Mouse (Mus musculus) hindbrain, embryonic 13.5 days (tissue): Measurements from ENCODE around the gene 6430628N08Rik. TPM values are rescaled to one million over a fixed set of nuclear protein-coding genes. Genes with fewer than 3 reads are reported as not detected.

Experiments used
- ATAC-seq: fragments of 200-750 bp; cut with Nextera tagmentation; 2 replicates; pipeline ENCODE4 v1.8.0; 2017; ENCODE audit warnings: moderate TSS enrichment; ENCODE audit not compliant: low FRiP score
- H3K27ac ChIP-seq: fragments of 300-500 bp; sonication (generic); 2 replicates; pipeline ENCODE4 v1.5.1; 2015; ENCODE audit warnings: inconsistent platforms, mild to moderate bottlenecking, moderate library complexity
- H3K27me3 ChIP-seq: fragments of 300-500 bp; sonication (generic); 2 replicates; pipeline ENCODE4 v1.6.1; 2015; ENCODE audit warnings: mild to moderate bottlenecking, inconsistent platforms
- H3K36me3 ChIP-seq: fragments of 300-500 bp; sonication (generic); 2 replicates; pipeline ENCODE4 v1.6.1; 2015; ENCODE audit warnings: mild to moderate bottlenecking, inconsistent platforms
- H3K4me1 ChIP-seq: fragments of 300-500 bp; sonication (generic); replicated peaks from 2 replicates; pipeline ENCODE4 v1.6.1; 2015; ENCODE audit warnings: inconsistent platforms
- H3K4me2 ChIP-seq: fragments of 300-500 bp; sonication (generic); 2 replicates; pipeline ENCODE4 v1.6.1; 2015; ENCODE audit warnings: inconsistent platforms, mild to moderate bottlenecking, moderate library complexity
- H3K4me3 ChIP-seq: fragments of 300-500 bp; sonication (generic); 2 replicates; pipeline ENCODE4 v1.5.1; 2015; ENCODE audit warnings: mild to moderate bottlenecking, inconsistent platforms
- H3K9ac ChIP-seq: fragments of 300-500 bp; sonication (generic); 2 replicates; pipeline ENCODE4 v1.6.1; 2015; ENCODE audit warnings: mild to moderate bottlenecking, inconsistent platforms
- H3K9me3 ChIP-seq: fragments of 300-500 bp; sonication (generic); 2 replicates; pipeline ENCODE4 v1.6.1; 2016; ENCODE audit warnings: inconsistent platforms
- WGBS: fragments of 180-500 bp; shearing (Covaris S2); methylation state at CpG from one replicate; pipeline ENCODE4 v1.1.7; 2015; 5-methylcytosine and 5-hydroxymethylcytosine counted together
- polyA plus RNA-seq: library from polyadenylated mRNA; unstranded; fragments of >200 nt; fragmentation: Nextera tagmentation; extraction: Ambion mirVana; gene quantifications from 2 replicates; pipeline ENCODE4 v1.2.1, GENCODE M21; 2015

The 6430628N08Rik gene
- polyA plus RNA-seq, 1 experiment from 2014 or later, result 0.30 TPM

DNA sequence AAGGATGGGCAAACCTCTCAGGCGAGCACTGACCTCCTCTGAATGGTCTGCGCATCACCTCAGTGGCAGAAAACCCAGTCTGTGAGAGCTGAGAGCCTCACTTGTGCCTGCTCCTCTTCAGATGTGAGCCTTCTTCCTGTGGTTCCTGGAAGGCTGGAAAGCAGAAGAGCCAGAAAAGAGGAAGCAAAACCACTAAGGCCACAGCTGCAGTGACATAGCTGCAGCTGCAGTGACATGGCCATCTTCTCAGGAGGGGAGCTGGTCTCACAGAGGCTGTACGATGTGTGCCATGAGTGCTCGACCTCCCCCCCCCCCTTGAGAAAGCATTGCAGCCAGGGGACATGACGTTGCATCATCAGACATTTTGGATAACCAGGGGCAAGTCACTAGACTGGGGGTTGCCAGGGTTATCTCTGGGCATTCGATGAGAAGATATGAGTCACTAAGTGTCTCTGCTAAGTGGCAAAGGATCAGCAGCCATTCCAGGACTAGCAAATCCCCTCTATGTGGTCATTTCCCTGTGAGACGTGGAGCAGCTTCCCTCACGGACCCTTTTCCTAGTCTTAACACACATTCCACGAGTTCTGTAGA lies 33.1 kb upstream of the 6430628N08Rik start:
- Histone ChIP-seq H3K27ac (peak overlapping the region; percentile 44; the same call in 1 of the 2 replicates), H3K4me1 (peaks cover 27% of the 10 kb centered on the region), H3K36me3 (peaks cover 36% of the 10 kb centered on the region), H3K4me2 (no peak overlapping the region), H3K27me3 (no peaks in the 10 kb centered on the region; the same call in 1 of the 2 replicates), H3K9me3 (no peaks in the 10 kb centered on the region), H3K9ac (no peak overlapping the region), H3K4me3 (no peak overlapping the region)
- no peak for ATAC-seq
- 86% methylated on average over 9 of the region's 9 CpGs for WGBS

DNA sequence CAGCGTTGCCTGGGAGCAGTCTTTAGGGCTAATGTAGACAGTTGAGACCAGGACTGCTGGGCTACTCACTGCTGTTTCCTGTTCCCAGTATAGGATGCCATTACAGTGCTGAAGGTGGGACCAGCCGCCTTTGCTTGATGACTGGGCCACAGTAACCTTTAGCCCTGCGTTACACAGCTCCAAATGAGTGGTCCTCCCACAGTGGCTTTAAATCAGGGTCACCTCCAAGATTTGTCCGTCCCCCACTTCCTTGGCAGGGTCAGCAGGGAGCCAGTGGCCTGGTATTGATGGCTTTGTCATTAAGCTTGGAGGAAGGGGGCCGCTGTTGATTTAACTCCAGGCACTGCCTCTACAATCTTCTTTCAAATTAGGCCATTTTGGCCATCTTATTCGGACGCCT lies 27.1 kb upstream of the 6430628N08Rik start:
- no peak for ATAC-seq
- Histone ChIP-seq H3K27ac (no peak overlapping the region), H3K4me3 (no peak overlapping the region), H3K27me3 (no peaks in the 10 kb centered on the region), H3K4me1 (peaks cover 17% of the 10 kb centered on the region), H3K9ac (no peak overlapping the region), H3K4me2 (no peak overlapping the region), H3K9me3 (no peaks in the 10 kb centered on the region), H3K36me3 (peaks cover 37% of the 10 kb centered on the region)
- 64% methylated on average over 7 of the region's 7 CpGs for WGBS

DNA sequence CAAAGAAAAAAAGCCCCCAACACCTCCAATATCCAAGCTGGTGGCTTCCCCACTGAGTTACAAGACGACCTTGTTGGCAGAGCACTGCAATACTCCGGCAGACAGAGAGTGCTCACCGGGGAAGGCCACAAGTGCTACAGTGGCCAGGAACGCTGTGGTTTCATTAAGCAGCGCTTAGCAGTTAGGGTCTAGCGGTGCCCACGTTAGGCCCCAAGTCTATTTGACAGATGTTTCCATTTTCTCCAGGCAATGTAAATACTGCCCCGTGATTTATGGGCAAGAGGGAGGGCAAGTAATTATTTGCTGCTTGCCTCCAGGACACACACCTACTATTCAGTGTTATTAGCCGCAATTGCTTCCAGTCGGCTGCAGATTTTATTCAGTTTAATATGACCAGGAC lies 26.6 kb upstream of the 6430628N08Rik start:
- no peak overlapping the region for H3K27ac ChIP-seq
- no peak overlapping the region for H3K4me3 ChIP-seq
- H3K9ac ChIP-seq, result no peak overlapping the region
- ATAC-seq, result no peak
- H3K27me3 ChIP-seq, result no peaks in the 10 kb centered on the region
- H3K36me3 ChIP-seq, result peaks cover 37% of the 10 kb centered on the region
- WGBS, result 36% methylated on average over 10 of the region's 10 CpGs
- H3K9me3 ChIP-seq, result no peaks in the 10 kb centered on the region
- no peak overlapping the region for H3K4me2 ChIP-seq
- H3K4me1 ChIP-seq, result peaks cover 21% of the 10 kb centered on the region

DNA sequence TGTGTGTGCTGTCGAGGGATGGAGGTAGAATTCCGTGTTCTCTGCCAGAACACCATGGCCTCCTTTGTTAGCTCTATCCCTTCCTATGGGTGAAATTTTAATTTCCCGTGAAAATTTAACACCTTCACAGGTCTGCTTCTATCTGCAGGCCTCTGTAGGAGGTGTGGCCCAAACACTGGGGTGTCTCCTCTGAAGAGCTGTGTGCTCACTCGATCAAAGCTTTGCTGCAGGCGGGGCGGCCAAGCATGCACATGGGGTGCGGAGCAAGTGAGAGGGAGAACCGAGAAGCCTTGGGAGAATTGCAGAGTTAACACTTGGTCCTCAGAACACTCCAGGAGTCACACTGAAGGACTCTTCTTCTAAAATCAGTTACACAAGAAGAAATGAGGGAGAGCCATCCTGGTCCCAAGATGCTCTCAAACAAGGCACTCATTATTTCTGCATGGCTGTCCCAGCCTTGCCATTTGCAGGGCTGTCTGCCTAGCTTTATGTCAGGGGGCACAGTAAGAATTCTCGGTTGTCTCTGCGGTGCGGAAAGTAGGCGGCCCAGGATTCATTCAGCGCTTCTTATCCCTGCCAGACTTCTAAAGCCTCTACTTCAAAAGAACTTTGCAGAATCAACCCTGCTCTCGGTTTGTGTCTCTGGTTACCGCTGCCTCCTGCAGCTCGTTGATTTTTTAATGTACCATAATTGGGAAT lies 20.8 kb upstream of the 6430628N08Rik start:
- Histone ChIP-seq H3K9ac (no peak overlapping the region), H3K4me2 (no peak overlapping the region), H3K4me3 (no peak overlapping the region), H3K4me1 (peaks cover 27% of the 10 kb centered on the region), H3K27me3 (no peaks in the 10 kb centered on the region), H3K9me3 (no peaks in the 10 kb centered on the region), H3K27ac (peak overlapping the region; percentile 40; the same call in 1 of the 2 replicates), H3K36me3 (peaks cover 30% of the 10 kb centered on the region)
- 0 out of 2 replicates have a peak, but pooled peaks have one; percentile 7 for ATAC-seq
- WGBS, result 20% methylated on average over 16 of the region's 16 CpGs

DNA sequence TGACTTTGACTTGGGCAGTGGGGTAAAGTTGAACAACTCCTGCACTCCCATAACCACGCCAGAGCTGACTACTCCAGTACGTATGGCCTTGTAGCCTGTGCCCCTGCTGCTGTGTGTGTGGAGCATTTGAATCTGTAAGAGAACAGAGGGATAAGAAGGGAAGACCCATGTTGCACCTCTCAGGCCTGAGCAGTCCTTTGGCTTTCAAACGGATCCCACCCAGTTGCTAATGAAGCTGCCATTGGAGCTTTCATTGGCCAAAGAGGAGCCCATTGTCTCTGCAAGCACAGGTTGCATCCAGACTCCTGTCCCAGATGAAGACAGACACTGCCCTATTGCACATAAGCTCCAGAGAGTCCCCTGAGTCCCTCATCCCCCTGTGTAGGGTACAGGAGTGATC lies 17.2 kb upstream of the 6430628N08Rik start:
- ATAC-seq, result no peak
- 74% methylated on average over 3 of the region's 3 CpGs for WGBS
- H3K4me3 ChIP-seq, result no peak overlapping the region
- H3K4me2 ChIP-seq, result no peak overlapping the region
- H3K27me3 ChIP-seq, result no peaks in the 10 kb centered on the region
- H3K36me3 ChIP-seq, result peaks cover 37% of the 10 kb centered on the region
- H3K4me1 ChIP-seq, result peaks cover 34% of the 10 kb centered on the region
- H3K9ac ChIP-seq, result no peak overlapping the region
- H3K27ac ChIP-seq, result no peak overlapping the region
- H3K9me3 ChIP-seq, result no peaks in the 10 kb centered on the region

DNA sequence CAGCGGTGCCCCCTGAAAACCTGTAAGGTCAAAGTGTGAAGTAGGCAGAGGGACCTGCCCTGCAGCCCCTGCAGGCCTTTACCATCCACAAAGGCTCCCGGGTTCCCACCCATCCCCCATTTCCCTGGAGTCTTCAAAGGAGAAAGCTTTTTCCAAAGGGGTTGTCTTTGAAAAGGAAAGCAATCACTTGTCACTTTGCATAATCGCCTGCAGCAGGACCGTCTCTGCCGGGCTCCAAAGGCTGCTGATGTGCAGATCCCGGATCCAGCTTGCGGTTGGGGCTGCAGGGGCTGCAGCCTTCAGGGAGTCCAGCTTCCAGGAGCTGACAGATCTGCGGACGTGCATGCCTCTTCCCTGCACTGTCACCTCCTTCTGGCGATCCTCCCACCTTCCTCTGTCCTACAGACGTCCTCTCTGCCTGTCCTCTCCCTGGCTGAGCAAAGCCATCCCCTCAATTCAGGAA lies 12.2 kb upstream of the 6430628N08Rik start:
- peaks cover 50% of the 10 kb centered on the region for H3K4me1 ChIP-seq
- peak overlapping the region; percentile 21 for H3K9ac ChIP-seq
- ATAC-seq, result peak; percentile 54
- peak overlapping the region; percentile 34 for H3K4me2 ChIP-seq
- H3K27ac ChIP-seq, result peak overlapping the region; percentile 71
- no peaks in the 10 kb centered on the region for H3K9me3 ChIP-seq
- H3K4me3 ChIP-seq, result no peak overlapping the region
- H3K36me3 ChIP-seq, result peaks cover 25% of the 10 kb centered on the region
- WGBS, result 3% methylated on average over 11 of the region's 11 CpGs
- no peaks in the 10 kb centered on the region for H3K27me3 ChIP-seq

DNA sequence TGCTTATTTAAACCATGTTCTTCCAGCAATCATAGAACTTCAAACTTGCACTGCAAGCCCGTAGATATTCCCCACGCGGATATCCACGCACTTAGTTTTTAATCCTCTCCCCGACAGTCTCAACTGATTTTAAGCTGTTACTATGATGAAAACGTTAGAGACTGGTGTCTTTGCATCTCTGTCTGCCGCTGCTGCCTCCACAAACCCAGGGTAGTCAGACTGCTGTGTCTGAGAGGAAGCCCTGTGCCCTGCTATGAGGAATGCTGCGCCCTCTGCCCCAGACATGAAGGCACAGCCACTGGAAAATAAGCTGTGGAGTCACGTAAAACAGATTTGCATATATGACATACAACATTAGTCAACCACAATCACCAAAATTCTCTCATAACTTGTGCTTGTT lies 11.6 kb upstream of the 6430628N08Rik start:
- Histone ChIP-seq H3K4me1 (peaks cover 50% of the 10 kb centered on the region), H3K27ac (peak overlapping the region; percentile 71; the same call in 1 of the 2 replicates), H3K4me3 (no peak overlapping the region), H3K27me3 (no peaks in the 10 kb centered on the region), H3K36me3 (peaks cover 21% of the 10 kb centered on the region), H3K9ac (no peak overlapping the region; the same call in 1 of the 2 replicates), H3K9me3 (no peaks in the 10 kb centered on the region), H3K4me2 (no peak overlapping the region)
- 37% methylated on average over 9 of the region's 9 CpGs for WGBS
- ATAC-seq, result no peak

DNA sequence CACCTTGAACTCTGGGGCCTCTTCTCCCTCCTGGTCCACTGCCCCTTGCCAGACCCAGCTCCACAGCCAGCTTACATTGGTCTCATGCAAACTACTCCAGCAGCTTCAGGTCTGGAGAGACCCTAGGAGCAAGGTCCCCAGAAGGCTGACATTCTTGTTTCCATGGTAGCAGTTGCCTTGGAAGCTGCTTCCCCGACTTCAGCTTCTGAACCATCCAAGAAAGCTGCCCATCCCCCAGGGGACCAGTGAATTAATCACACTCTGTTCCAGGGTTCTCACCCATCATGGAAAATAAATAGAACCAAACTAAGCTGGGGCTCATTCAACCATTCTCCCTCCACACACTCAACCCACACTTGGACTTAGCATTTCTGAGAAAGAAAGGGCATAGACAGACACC lies 9.3 kb upstream of the 6430628N08Rik start:
- no peak overlapping the region for H3K4me2 ChIP-seq
- peaks cover 59% of the 10 kb centered on the region for H3K4me1 ChIP-seq
- H3K27me3 ChIP-seq, result no peaks in the 10 kb centered on the region

DNA sequence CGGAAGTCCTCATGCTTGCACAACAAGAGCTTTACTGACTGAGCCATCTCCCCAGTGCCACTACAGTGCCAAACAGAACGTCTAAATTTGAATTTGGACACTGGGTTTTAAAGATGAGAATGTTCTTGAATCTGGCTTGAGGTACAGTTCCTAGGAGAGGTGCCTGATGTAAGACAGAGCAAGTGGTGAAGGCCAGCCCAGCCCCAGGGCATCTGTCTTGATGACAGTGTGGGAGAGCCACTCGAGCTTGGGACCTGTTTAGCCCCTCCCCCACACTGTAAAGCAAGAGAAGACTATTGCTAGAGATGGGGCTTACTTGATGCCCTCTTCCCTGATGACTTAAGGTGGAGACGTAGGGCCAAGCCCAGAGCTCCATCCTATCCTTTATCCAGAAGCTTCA lies 8.3 kb upstream of the 6430628N08Rik start:
- no peak for ATAC-seq
- H3K36me3 ChIP-seq, result no peaks in the 10 kb centered on the region
- peaks cover 59% of the 10 kb centered on the region for H3K4me1 ChIP-seq
- no peak overlapping the region for H3K27ac ChIP-seq
- peaks cover 3% of the 10 kb centered on the region; the same call in 1 of the 2 replicates for H3K27me3 ChIP-seq
- no peak overlapping the region for H3K4me3 ChIP-seq
- 58% methylated on average over 4 of the region's 4 CpGs for WGBS
- H3K4me2 ChIP-seq, result no peak overlapping the region
- no peak overlapping the region for H3K9ac ChIP-seq
- H3K9me3 ChIP-seq, result no peaks in the 10 kb centered on the region

More for the DNA sequence above, 9.3 kb upstream of the 6430628N08Rik start:
- WGBS, result 0% methylated on average over 1 of the region's 1 CpGs
- peak overlapping the region; percentile 20 for H3K27ac ChIP-seq
- H3K4me3 ChIP-seq, result no peak overlapping the region
- H3K36me3 ChIP-seq, result no peaks in the 10 kb centered on the region
- H3K9me3 ChIP-seq, result no peaks in the 10 kb centered on the region
- no peak overlapping the region for H3K9ac ChIP-seq
- peak; percentile 50 for ATAC-seq

DNA sequence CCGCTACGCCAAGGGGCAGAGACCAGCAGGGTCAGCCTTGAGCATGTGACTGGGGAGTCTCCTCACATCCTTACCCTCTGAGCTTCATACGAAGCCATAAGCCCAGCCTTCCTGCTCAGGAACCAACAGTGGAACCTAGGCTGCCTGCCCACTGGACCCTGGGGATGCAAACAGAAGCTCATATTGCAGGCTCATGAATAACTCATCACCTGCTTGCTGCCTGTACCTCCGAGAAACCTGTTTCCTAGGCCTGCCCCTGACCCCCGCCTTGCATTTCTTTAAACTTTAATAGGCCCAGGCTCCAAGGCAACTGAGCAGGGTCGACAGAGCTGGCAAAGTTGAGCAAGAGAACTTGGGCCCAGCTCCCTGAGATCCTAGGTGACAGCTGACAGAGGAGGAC lies 6.4 kb upstream of the 6430628N08Rik start, which contains the start of gene Kncn:
Kncn (plus strand) TSS at position 379 of the 400 bp plus-strand sequence.
- no peaks in the 10 kb centered on the region for H3K36me3 ChIP-seq
- ATAC-seq, result no peak
- H3K4me2 ChIP-seq, result no peak within 1 kb of the TSS
- H3K9ac ChIP-seq, result no peak within 1 kb of the TSS
- WGBS, result 68% methylated on average over 6 of the region's 6 CpGs
- H3K27ac ChIP-seq, result no peak within 1 kb of the TSS
- H3K27me3 ChIP-seq, result peaks cover 6% of the 10 kb centered on the region
- no peaks in the 10 kb centered on the region for H3K9me3 ChIP-seq
- peaks cover 41% of the 10 kb centered on the region for H3K4me1 ChIP-seq
- H3K4me3 ChIP-seq, result no peak within 1 kb of the TSS

DNA sequence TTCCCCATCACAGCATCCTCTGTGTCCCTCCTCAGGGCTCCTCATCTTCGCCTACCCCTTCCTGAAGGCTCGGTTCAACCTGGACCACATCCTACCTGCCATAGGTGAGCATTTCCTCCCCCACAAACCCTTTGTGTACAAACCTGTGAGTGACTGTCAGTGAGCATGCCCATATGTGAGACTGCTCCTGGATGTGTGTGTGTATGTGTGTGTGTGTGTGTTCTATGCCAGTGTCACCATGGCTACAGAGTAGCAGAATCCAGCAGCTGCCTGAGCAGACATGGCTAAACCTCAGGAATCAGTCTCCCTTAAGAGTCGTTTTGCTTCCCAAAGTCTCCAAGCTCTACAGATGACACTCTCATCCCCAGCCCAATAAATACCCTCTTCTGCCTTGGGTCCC lies 4.6 kb upstream of the 6430628N08Rik start:
- Histone ChIP-seq H3K27ac (no peak overlapping the region), H3K4me3 (no peak overlapping the region), H3K9me3 (no peaks in the 10 kb centered on the region), H3K36me3 (no peaks in the 10 kb centered on the region), H3K9ac (no peak overlapping the region), H3K27me3 (peaks cover 24% of the 10 kb centered on the region), H3K4me1 (peaks cover 36% of the 10 kb centered on the region), H3K4me2 (no peak overlapping the region)
- WGBS, result 80% methylated on average over 3 of the region's 3 CpGs
- 0 out of 2 replicates have a peak, but pooled peaks have one; percentile 33 for ATAC-seq

DNA sequence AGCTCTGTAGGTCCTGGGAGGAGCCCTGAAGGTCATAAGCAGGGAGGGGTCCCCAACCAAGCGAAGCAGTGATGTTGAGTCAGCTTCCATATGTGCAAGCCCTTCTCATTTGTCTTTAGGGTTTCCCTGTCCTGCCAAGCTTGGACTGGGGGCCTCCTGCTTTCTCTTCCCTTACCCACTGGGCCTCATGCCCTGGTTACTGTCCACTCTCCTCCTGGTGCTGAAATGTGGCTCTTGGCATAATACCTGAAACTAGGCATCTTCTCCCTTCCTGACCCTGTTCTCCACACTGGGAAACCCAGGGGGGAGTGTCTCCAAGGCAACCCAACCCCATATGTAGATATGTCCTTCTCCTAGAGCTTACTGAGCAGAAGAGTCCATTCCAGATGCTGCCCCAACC lies 3.6 kb upstream of the 6430628N08Rik start:
- no peak for ATAC-seq
- Histone ChIP-seq H3K4me2 (no peak overlapping the region), H3K36me3 (no peaks in the 10 kb centered on the region), H3K9ac (no peak overlapping the region), H3K4me1 (peaks cover 26% of the 10 kb centered on the region), H3K27ac (no peak overlapping the region), H3K4me3 (no peak overlapping the region), H3K9me3 (no peaks in the 10 kb centered on the region), H3K27me3 (peaks cover 34% of the 10 kb centered on the region)
- WGBS, result 55% methylated on average over 1 of the region's 1 CpGs
